Mouse (Mus musculus) brain, embryonic 14.5 days (tissue): ENCODE measurements around the gene Vps37d.

Source experiments
- CTCF ChIP-seq: fragments of 200-500 bp; IDR thresholded peaks from 2 replicates; pipeline ENCODE4 v1.5.1; 2012; ENCODE audit warnings: inconsistent platforms, mild to moderate bottlenecking, moderate library complexity, borderline replicate concordance; ENCODE audit not compliant: insufficient read depth, insufficient read length; ENCODE audit errors: extremely low read depth
- POLR2A ChIP-seq: fragments of 200-500 bp; IDR thresholded peaks from 2 replicates; pipeline ENCODE4 v1.6.1; 2012; ENCODE audit warnings: mild to moderate bottlenecking, inconsistent platforms, borderline replicate concordance; ENCODE audit not compliant: poor library complexity, insufficient read depth, insufficient read length, severe bottlenecking; ENCODE audit errors: extremely low read depth

DNA sequence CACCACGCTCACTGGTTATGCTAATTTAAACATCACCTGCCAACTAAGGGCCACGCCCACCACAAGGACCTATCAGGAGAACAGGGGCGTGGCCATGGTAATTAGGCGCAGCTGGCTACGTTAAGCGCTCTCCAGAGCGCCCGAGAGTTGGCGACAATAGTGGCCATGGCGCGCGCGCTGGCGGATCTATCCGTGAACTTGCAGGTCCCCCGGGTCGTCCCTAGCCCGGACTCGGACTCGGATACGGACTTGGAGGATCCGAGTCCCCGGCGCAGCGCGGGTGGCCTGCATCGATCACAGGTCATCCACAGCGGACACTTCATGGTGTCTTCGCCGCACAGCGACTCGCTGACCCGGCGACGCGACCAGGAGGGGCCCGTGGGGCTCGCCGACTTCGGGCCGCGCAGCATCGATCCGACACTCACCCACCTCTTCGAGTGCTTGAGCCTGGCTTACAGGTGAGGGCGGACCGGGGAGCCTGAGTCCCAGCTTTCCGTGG is 28.7 kb upstream of the Vps37d start:
- TF ChIP-seq CTCF (no peak), POLR2A (peak; percentile 32; the same call in 1 of the 2 replicates)
